Mouse (Mus musculus): Measurements from ENCODE around the gene Agtrap.

- TF ChIP-seq CTCF (IDR thresholded peaks at IDR 0.05; ENCODE audit: control insufficient read depth, insufficient read depth, insufficient replicate concordance, low read depth, low read length): peak; percentile 51; the same call in 1 of the 2 replicates
- no peak for TF ChIP-seq POLR2A (IDR thresholded peaks at IDR 0.05; ENCODE audit: control insufficient read depth, low read depth, low read length)
These were observed 28.8 kb upstream of the Agtrap start for GRCm38 (mm10) chr4:148116657-148117056.

Measured in testis, adult 2 months (tissue).